Mouse (Mus musculus): ENCODE data around the gene Lyve1. TPM values are rescaled to one million over a fixed set of nuclear protein-coding genes. Genes with fewer than 3 reads are reported as not detected.

Lyve1 gene
- polyA plus RNA-seq, 1 experiment from 2014 or later, result 2.8 TPM

DNA sequence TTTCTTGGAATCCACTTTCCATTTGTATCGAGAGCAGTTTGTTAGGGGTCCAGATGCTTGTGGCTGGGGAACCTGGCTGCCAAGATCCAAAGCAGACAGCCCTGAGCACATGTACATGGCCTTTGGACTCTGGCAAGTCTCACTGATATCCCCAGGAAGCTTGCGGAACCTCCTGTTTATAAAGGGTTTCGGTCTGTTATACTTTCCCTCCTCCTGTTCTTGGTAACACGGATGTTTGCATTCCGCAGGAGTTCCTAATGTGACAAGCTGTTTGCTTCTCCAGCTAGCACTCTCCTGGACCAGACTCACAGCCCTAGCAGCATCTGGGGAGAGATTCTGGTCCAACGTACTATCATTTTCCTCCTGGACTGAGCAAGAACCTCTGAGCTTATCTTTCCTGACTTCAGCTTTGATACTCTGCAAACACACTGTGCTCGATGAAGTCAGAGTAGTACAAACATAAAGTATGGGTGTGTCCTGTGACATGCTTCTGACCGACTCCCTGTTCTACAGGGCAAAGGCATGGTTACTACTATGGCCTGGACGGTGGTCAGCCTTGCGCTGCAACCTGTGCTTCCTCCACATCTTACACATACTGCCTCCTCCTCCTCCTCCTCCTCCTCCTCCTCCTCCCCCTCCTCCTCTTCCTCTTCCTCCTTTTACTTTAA lies 31.0 kb upstream of the Lyve1 start:
- no peak overlapping the region for H3K4me2 ChIP-seq (ENCODE audit: low read depth, low read length, severe bottlenecking)
- H3K4me3 ChIP-seq (ENCODE audit: low read depth, low read length), result no peak overlapping the region
- H3K4me1 ChIP-seq (replicated peaks; ENCODE audit: control insufficient read depth, insufficient read depth, low read length), result no peaks in the 10 kb centered on the region
- ATAC-seq (replicated peaks; ENCODE audit: low FRiP score), result no peak
- no peaks in the 10 kb centered on the region for H3K27me3 ChIP-seq (ENCODE audit: control insufficient read depth, insufficient read depth, low read length)
- WGBS, result 92% methylated on average over 10 of the region's 10 CpGs
- no peaks in the 10 kb centered on the region for H3K36me3 ChIP-seq (ENCODE audit: control insufficient read depth, insufficient read depth, low read length)
- no peak overlapping the region for H3K27ac ChIP-seq (ENCODE audit: low read depth, low read length)
- H3K9me3 ChIP-seq (ENCODE audit: control insufficient read depth, low read length), result no peaks in the 10 kb centered on the region
- H3K9ac ChIP-seq (ENCODE audit: low read length), result no peak overlapping the region
- DNase-seq (ENCODE audit: low spot score), result no peak

DNA sequence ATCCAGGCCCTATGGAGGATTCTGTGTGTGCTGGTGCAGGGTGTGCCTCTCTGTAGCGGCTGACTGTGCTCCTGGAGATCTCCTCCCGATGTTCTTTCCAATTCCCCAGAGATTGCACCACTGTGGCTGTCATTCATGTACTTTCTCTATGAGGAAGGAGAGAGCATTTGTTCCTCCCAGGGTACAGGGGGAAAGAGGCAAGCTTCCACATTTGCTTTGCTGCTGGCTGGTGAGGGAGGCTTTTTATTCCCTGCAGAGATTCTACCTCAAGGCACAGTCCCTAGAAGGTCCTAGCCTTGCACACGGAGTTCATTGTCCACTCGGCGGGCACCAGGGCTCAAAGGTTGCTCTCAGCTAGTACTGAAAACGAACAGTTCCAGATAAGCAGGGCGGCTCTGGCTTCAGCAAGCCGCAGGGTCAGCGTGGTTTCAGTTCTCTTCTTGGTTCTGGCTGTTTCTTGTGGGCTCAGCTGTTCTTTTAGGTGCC lies 28.5 kb upstream of the Lyve1 start:
- Histone ChIP-seq H3K27me3 (ENCODE audit: control insufficient read depth, insufficient read depth, low read length) (no peaks in the 10 kb centered on the region), H3K36me3 (ENCODE audit: control insufficient read depth, insufficient read depth, low read length) (no peaks in the 10 kb centered on the region), H3K9ac (ENCODE audit: low read length) (no peak overlapping the region), H3K4me3 (ENCODE audit: low read depth, low read length) (no peak overlapping the region), H3K4me2 (ENCODE audit: low read depth, low read length, severe bottlenecking) (no peak overlapping the region), H3K4me1 (replicated peaks; ENCODE audit: control insufficient read depth, insufficient read depth, low read length) (no peaks in the 10 kb centered on the region), H3K9me3 (ENCODE audit: control insufficient read depth, low read length) (no peaks in the 10 kb centered on the region), H3K27ac (ENCODE audit: low read depth, low read length) (no peak overlapping the region)
- no peak for DNase-seq (ENCODE audit: low spot score)
- ATAC-seq (replicated peaks; ENCODE audit: low FRiP score), result no peak
- WGBS, result 79% methylated on average over 9 of the region's 9 CpGs

DNA sequence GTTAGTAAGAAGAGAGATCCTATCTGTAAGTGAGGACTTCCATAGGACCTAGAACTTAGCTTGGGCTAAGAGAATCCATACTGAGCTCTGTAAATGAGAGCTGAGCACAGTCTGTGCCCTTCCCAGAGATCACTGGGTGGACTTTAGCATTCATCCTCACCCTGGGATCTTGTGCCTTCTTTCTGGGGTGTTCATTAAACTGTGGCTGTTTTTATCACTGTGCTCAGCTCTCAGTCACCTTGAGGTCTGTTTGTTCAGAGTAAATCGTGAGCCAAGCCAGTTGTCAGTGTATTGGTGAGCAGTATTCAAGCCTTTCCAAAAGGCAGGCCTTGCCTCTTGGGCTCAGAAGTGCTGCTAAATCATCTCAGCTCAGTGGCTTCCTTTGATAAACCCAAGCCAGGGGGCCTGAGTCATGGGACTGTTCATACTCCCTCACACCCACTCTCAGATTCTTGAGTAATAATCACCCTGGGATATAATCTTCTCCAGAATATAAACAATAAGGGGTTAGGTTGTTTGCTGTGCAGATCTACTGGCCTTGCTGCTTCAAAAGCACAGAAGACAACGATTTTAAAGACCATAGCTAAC lies 18.8 kb upstream of the Lyve1 start:
- no peak overlapping the region for H3K4me3 ChIP-seq (ENCODE audit: low read depth, low read length)
- H3K4me2 ChIP-seq (ENCODE audit: low read depth, low read length, severe bottlenecking), result no peak overlapping the region
- 91% methylated on average over 2 of the region's 2 CpGs for WGBS
- no peak for ATAC-seq (replicated peaks; ENCODE audit: low FRiP score)
- no peak overlapping the region for H3K27ac ChIP-seq (ENCODE audit: low read depth, low read length)
- H3K9ac ChIP-seq (ENCODE audit: low read length), result no peak overlapping the region
- no peaks in the 10 kb centered on the region for H3K36me3 ChIP-seq (ENCODE audit: control insufficient read depth, insufficient read depth, low read length)
- H3K4me1 ChIP-seq (replicated peaks; ENCODE audit: control insufficient read depth, insufficient read depth, low read length), result no peaks in the 10 kb centered on the region
- H3K27me3 ChIP-seq (ENCODE audit: control insufficient read depth, insufficient read depth, low read length), result no peaks in the 10 kb centered on the region
- no peaks in the 10 kb centered on the region for H3K9me3 ChIP-seq (ENCODE audit: control insufficient read depth, low read length)
- DNase-seq (ENCODE audit: low spot score), result no peak

DNA sequence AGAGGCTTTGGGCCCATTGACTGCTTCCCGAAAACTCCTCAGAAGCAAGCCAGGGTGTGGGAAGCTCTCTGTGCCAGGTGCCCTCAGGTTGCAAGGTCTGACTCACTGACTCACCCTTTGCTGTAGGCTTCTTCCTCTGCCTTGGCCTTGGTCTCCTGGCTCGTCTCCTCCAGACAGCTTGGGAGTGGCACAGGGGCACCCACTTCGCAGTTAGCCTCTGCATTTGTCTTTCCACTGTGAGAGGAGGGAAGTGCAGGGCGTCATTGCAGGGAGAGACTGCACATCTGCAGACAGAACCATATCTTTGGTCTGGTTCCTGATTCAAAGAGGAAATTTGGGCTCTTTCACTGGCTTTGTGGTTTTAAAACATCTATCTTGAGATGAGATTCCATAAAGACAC lies 15.0 kb upstream of the Lyve1 start:
- Histone ChIP-seq H3K9ac (ENCODE audit: low read length) (no peak overlapping the region), H3K4me2 (ENCODE audit: low read depth, low read length, severe bottlenecking) (no peak overlapping the region), H3K27ac (ENCODE audit: low read depth, low read length) (no peak overlapping the region), H3K4me1 (replicated peaks; ENCODE audit: control insufficient read depth, insufficient read depth, low read length) (no peaks in the 10 kb centered on the region), H3K36me3 (ENCODE audit: control insufficient read depth, insufficient read depth, low read length) (no peaks in the 10 kb centered on the region), H3K27me3 (ENCODE audit: control insufficient read depth, insufficient read depth, low read length) (no peaks in the 10 kb centered on the region), H3K4me3 (ENCODE audit: low read depth, low read length) (no peak overlapping the region), H3K9me3 (ENCODE audit: control insufficient read depth, low read length) (no peaks in the 10 kb centered on the region)
- DNase-seq (ENCODE audit: low spot score), result no peak
- no peak for ATAC-seq (replicated peaks; ENCODE audit: low FRiP score)
- 87% methylated on average over 4 of the region's 4 CpGs for WGBS

DNA sequence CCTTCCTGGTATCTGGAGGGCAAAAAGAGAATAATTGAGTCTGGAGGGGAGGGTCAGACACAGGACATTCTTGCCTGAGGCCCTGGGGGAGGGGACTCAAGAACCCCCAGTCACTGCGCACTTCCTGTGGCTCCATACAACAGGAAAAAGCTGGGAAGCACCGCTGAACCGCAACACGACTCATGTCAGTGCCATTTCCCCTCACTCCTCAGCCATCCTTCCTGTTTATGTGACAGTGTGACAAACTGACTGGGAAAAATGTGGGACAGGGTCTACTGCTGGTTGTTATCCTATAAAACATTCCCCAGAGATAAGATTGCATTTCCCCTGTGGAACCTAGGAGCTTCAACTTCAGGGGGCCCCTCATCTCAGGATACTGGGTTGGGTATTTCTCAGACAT lies 13.9 kb upstream of the Lyve1 start:
- H3K27ac ChIP-seq (ENCODE audit: low read depth, low read length), result no peak overlapping the region

DNA sequence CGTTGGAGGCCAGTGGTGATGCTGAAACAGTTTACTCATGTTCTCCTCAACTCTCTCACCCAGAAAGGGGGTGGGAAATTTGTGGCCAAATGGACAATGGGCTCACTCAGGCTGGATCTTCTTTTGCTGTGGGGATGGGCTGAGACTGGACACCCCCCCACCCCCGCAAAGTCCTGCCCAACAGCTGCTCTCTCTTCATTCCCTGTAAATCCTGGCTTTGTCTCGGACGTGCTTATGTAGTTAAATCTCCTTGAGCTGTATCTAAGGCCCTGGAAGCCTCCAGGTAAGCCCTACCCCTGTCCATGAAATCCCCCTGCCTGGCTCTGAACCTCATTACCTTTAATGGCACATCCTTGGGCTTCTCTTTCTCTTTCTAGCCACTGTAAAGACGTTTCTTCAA lies 5.8 kb upstream of the Lyve1 start:
- H3K9ac ChIP-seq (ENCODE audit: low read length), result no peak overlapping the region
- H3K27ac ChIP-seq (ENCODE audit: low read depth, low read length), result no peak overlapping the region
- H3K4me2 ChIP-seq (ENCODE audit: low read depth, low read length, severe bottlenecking), result no peak overlapping the region
- no peaks in the 10 kb centered on the region for H3K9me3 ChIP-seq (ENCODE audit: control insufficient read depth, low read length)
- 61% methylated on average over 5 of the region's 5 CpGs for WGBS
- H3K4me3 ChIP-seq (ENCODE audit: low read depth, low read length), result no peak overlapping the region
- no peaks in the 10 kb centered on the region for H3K36me3 ChIP-seq (ENCODE audit: control insufficient read depth, insufficient read depth, low read length)
- ATAC-seq (replicated peaks; ENCODE audit: low FRiP score) (no peak), DNase-seq (ENCODE audit: low spot score) (no peak)
- H3K4me1 ChIP-seq (replicated peaks; ENCODE audit: control insufficient read depth, insufficient read depth, low read length), result 0 out of 2 replicates have a peak, but pooled peaks cover 4% of the 10 kb centered on the region
- no peaks in the 10 kb centered on the region for H3K27me3 ChIP-seq (ENCODE audit: control insufficient read depth, insufficient read depth, low read length)

More for the DNA sequence above, 13.9 kb upstream of the Lyve1 start:
- 91% methylated on average over 4 of the region's 4 CpGs for WGBS
- ATAC-seq (replicated peaks; ENCODE audit: low FRiP score) (no peak), DNase-seq (ENCODE audit: low spot score) (no peak)
- no peak overlapping the region for H3K4me3 ChIP-seq (ENCODE audit: low read depth, low read length)
- no peak overlapping the region for H3K4me2 ChIP-seq (ENCODE audit: low read depth, low read length, severe bottlenecking)
- H3K4me1 ChIP-seq (replicated peaks; ENCODE audit: control insufficient read depth, insufficient read depth, low read length), result no peaks in the 10 kb centered on the region
- H3K27me3 ChIP-seq (ENCODE audit: control insufficient read depth, insufficient read depth, low read length), result no peaks in the 10 kb centered on the region
- H3K36me3 ChIP-seq (ENCODE audit: control insufficient read depth, insufficient read depth, low read length), result no peaks in the 10 kb centered on the region
- no peaks in the 10 kb centered on the region for H3K9me3 ChIP-seq (ENCODE audit: control insufficient read depth, low read length)
- H3K9ac ChIP-seq (ENCODE audit: low read length), result no peak overlapping the region

DNA sequence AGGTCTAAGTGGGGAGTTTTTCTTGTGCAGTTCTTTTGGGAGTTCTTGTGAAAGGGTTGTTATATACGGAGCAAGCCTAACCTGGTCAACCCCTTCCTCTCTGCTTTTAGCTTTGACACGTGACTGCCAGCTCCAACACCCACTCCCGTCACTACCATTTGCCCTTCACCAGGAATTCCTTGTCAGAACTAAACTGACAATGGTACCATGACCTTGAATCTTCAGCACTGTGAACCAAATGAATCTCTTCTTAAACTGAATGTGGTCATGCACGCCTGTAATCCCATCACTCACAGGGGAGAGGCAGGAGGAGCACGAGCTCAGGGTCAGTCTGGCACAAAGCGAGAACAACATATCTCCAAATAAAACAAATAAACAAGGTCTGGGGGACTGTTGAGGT lies 4.1 kb upstream of the Lyve1 start:
- ATAC-seq (replicated peaks; ENCODE audit: low FRiP score) (no peak), DNase-seq (ENCODE audit: low spot score) (no peak)
- H3K4me2 ChIP-seq (ENCODE audit: low read depth, low read length, severe bottlenecking), result no peak overlapping the region
- H3K27ac ChIP-seq (ENCODE audit: low read depth, low read length), result no peak overlapping the region
- no peak overlapping the region for H3K9ac ChIP-seq (ENCODE audit: low read length)
- no peaks in the 10 kb centered on the region for H3K9me3 ChIP-seq (ENCODE audit: control insufficient read depth, low read length)
- WGBS, result 89% methylated on average over 6 of the region's 6 CpGs
- no peaks in the 10 kb centered on the region for H3K36me3 ChIP-seq (ENCODE audit: control insufficient read depth, insufficient read depth, low read length)
- no peak overlapping the region for H3K4me3 ChIP-seq (ENCODE audit: low read depth, low read length)
- 0 out of 2 replicates have a peak, but pooled peaks cover 4% of the 10 kb centered on the region for H3K4me1 ChIP-seq (replicated peaks; ENCODE audit: control insufficient read depth, insufficient read depth, low read length)
- H3K27me3 ChIP-seq (ENCODE audit: control insufficient read depth, insufficient read depth, low read length), result no peaks in the 10 kb centered on the region

DNA sequence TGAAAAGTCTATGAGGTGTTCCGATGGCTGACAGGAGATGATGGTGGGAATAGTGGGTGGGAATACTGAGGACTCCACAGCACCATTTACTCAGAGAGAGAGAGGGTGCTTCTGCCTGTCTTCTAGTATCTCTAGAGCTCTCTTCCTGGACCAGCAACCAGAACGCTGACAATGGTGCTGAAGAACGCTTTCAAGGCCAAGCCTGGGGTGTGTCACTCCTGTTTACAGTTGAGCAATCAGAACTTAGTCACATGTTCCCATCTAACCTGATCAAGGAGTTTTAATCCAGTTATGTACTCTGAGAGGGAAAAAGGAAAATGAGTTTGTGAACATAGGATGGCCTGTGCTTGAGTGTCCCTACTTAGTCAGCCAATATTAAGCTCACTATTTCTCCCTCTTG lies 3.0 kb upstream of the Lyve1 start:
- no peak for DNase-seq (ENCODE audit: low spot score)
- no peak overlapping the region for H3K27ac ChIP-seq (ENCODE audit: low read depth, low read length)
- no peaks in the 10 kb centered on the region for H3K36me3 ChIP-seq (ENCODE audit: control insufficient read depth, insufficient read depth, low read length)
- H3K4me2 ChIP-seq (ENCODE audit: low read depth, low read length, severe bottlenecking), result no peak overlapping the region
- H3K27me3 ChIP-seq (ENCODE audit: control insufficient read depth, insufficient read depth, low read length), result no peaks in the 10 kb centered on the region
- no peak overlapping the region for H3K9ac ChIP-seq (ENCODE audit: low read length)
- 0 out of 2 replicates have a peak, but pooled peaks cover 4% of the 10 kb centered on the region for H3K4me1 ChIP-seq (replicated peaks; ENCODE audit: control insufficient read depth, insufficient read depth, low read length)
- no peak for ATAC-seq (replicated peaks; ENCODE audit: low FRiP score)
- H3K4me3 ChIP-seq (ENCODE audit: low read depth, low read length), result no peak overlapping the region
- H3K9me3 ChIP-seq (ENCODE audit: control insufficient read depth, low read length), result no peaks in the 10 kb centered on the region
- WGBS, result 96% methylated on average over 3 of the region's 3 CpGs

DNA sequence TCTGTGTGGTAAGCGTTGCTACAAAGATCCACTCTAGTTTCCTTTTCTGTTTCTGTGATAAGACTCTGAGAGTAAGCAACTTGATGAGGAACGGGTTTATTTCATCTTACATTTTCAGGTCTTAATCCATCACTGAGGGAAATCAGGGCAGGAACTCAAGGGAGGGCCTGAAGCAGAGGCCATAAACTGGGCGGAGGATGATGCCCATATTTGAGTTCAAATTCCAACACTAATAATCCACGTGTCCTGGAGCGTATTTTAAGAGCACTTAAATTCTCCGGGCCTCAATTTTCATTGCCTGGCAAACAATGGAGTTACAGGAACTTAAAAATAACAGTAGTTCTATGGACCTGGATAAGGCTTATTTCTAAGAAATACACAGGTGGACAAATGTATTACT lies 2.5 kb upstream of the Lyve1 start:
- Histone ChIP-seq H3K27ac (ENCODE audit: low read depth, low read length) (no peak overlapping the region), H3K9me3 (ENCODE audit: control insufficient read depth, low read length) (no peaks in the 10 kb centered on the region), H3K36me3 (ENCODE audit: control insufficient read depth, insufficient read depth, low read length) (no peaks in the 10 kb centered on the region), H3K4me3 (ENCODE audit: low read depth, low read length) (no peak overlapping the region), H3K4me2 (ENCODE audit: low read depth, low read length, severe bottlenecking) (no peak overlapping the region), H3K27me3 (ENCODE audit: control insufficient read depth, insufficient read depth, low read length) (no peaks in the 10 kb centered on the region), H3K9ac (ENCODE audit: low read length) (no peak overlapping the region), H3K4me1 (replicated peaks; ENCODE audit: control insufficient read depth, insufficient read depth, low read length) (0 out of 2 replicates have a peak, but pooled peaks cover 4% of the 10 kb centered on the region)
- ATAC-seq (replicated peaks; ENCODE audit: low FRiP score) (no peak), DNase-seq (ENCODE audit: low spot score) (no peak)
- 90% methylated on average over 6 of the region's 6 CpGs for WGBS
